Comparison of ENCODE assay signal across 11 mouse cellular contexts in genomic region chr17:27500811-27501210, GRCm38 (mm10). TPM values are rescaled to one million over a fixed set of nuclear protein-coding genes. Genes with fewer than 3 reads are reported as not detected.
DNase-seq lines count a peak whose midpoint lies in the region; ATAC-seq and TF ChIP-seq lines count a peak whose summit lies in the region.
"Had no signal": no experiment of that assay in that cellular context is flagged by ENCODE, and none has a peak within 500 bp of the region (broad histone marks: within the 10 kb centered on the region; RNA-seq: fewer than 3 reads in every experiment).

No protein-coding gene starts in this region.

- H3K27me3 ChIP-seq in forebrain, postnatal 0 days (ENCODE audit: insufficient read depth, low read length): peaks cover 6% of the 10 kb centered on the region; the same call in 1 of the 2 replicates
- no peaks in the 10 kb centered on the region for H3K27me3 ChIP-seq in midbrain, embryonic 16.5 days (ENCODE audit: control insufficient read depth, insufficient read depth, low read depth, low read length)

- ATAC-seq in forebrain, postnatal 0 days: no peak
- ATAC-seq in midbrain, embryonic 16.5 days: peak; percentile 9
- ATAC-seq in activated CD4-positive, CD25-positive, alpha-beta regulatory T cell, adult 4 months: no peak

- no peaks in the 10 kb centered on the region for H3K9me3 ChIP-seq in forebrain, postnatal 0 days (ENCODE audit: low read length)
- no peaks in the 10 kb centered on the region for H3K9me3 ChIP-seq in midbrain, embryonic 16.5 days (replicated peaks; ENCODE audit: control insufficient read depth, low read length, poor library complexity, severe bottlenecking)

- WGBS in forebrain, postnatal 0 days: 36% methylated on average over 4 of the region's 4 CpGs
- WGBS in midbrain, embryonic 16.5 days: 29% methylated on average over 4 of the region's 4 CpGs

- H3K27ac ChIP-seq in forebrain, postnatal 0 days (ENCODE audit: low read depth, low read length): peak overlapping the region; percentile 76; the same call in 1 of the 2 replicates
- H3K27ac ChIP-seq in midbrain, embryonic 16.5 days (ENCODE audit: low read length): peak overlapping the region; percentile 80

- peaks cover 16% of the 10 kb centered on the region; the same call in 1 of the 2 replicates for H3K4me1 ChIP-seq in forebrain, postnatal 0 days (ENCODE audit: insufficient read depth)
- peaks cover 39% of the 10 kb centered on the region for H3K4me1 ChIP-seq in midbrain, embryonic 16.5 days (ENCODE audit: control insufficient read depth, insufficient read depth, low read length)

- no peak overlapping the region for H3K4me3 ChIP-seq in forebrain, postnatal 0 days (ENCODE audit: low read depth, low read length)
- H3K4me3 ChIP-seq in midbrain, embryonic 16.5 days (ENCODE audit: low read depth, low read length): no peak overlapping the region

- TF ChIP-seq CTCF in brain, embryonic 14.5 days (IDR thresholded peaks at IDR 0.05; ENCODE audit: borderline replicate concordance, extremely low read depth, insufficient read depth, insufficient read length): no peak
- TF ChIP-seq CTCF in forebrain, postnatal 0 days (IDR thresholded peaks at IDR 0.05; ENCODE audit: low read depth): no peak

- H3K36me3 ChIP-seq in forebrain, postnatal 0 days (ENCODE audit: insufficient read depth): no peaks in the 10 kb centered on the region
- no peaks in the 10 kb centered on the region for H3K36me3 ChIP-seq in midbrain, embryonic 16.5 days (ENCODE audit: control insufficient read depth, insufficient read depth, low read length)

- H3K4me2 ChIP-seq in forebrain, postnatal 0 days (ENCODE audit: low read depth): no peak overlapping the region
- peak overlapping the region; percentile 26 for H3K4me2 ChIP-seq in midbrain, embryonic 16.5 days (ENCODE audit: low read length)

- no peak for TF ChIP-seq POLR2A in brain, embryonic 14.5 days (IDR thresholded peaks at IDR 0.05; ENCODE audit: borderline replicate concordance, extremely low read depth, insufficient read depth, insufficient read length, poor library complexity, severe bottlenecking)

- no peak overlapping the region for H3K9ac ChIP-seq in forebrain, postnatal 0 days
- peak overlapping the region; percentile 35; the same call in 1 of the 2 replicates for H3K9ac ChIP-seq in midbrain, embryonic 16.5 days (ENCODE audit: low read depth, low read length)

- DNase-seq in embryo, embryonic 10.5 days (ENCODE audit: low spot score): peak; percentile 30
- no peak for DNase-seq in embryo, embryonic 10 days (ENCODE audit: low spot score)
- DNase-seq in brain, embryonic 14.5 days (ENCODE audit: low read depth): peak; percentile 37
- no peak for DNase-seq in forebrain, postnatal 0 days
- no peak for DNase-seq in gastrocnemius, adult 8-10 months (ENCODE audit: low spot score in 2 of 2)
- no peak for DNase-seq in natural killer cell, adult 2 months (ENCODE audit: low spot score in 2 of 2)
- DNase-seq: lung, postnatal 10 days had no signal

RNA-seq across cellular contexts. Expression of gene Grm4, which starts 20.4 kb away (rescaled TPM):
- polyA plus RNA-seq in brain, embryonic 14.5 days (2012; rRNA removed): 16.3 and 28.0 TPM in 2 replicates
- 13.1 and 14.5 TPM in 2 replicates for total RNA-seq in forebrain, postnatal 0 days (2014; rRNA removed)
- 3.2 and 5.5 TPM in 2 replicates for polyA plus RNA-seq in forebrain, postnatal 0 days (2015; fragmentation: Nextera tagmentation; extraction: Ambion mirVana)
- polyA plus RNA-seq in midbrain, embryonic 16.5 days (2015; fragmentation: Nextera tagmentation; extraction: Ambion mirVana): 7.5 and 11.0 TPM in 2 replicates
- under 1 TPM in 1 of 2 experiments, not detected in 1; 0.18 TPM for polyA plus RNA-seq in activated CD4-positive, CD25-positive, alpha-beta regulatory T cell, adult 4 months (2017; shearing (Covaris generic))
- total RNA-seq in gastrocnemius, adult 8-10 months (2022): under 1 TPM in 1 of 4 experiments, not detected in 3; 0.11 TPM
- total RNA-seq: neutrophil, adult 5-6 weeks had no signal
- polyA plus RNA-seq: heart, embryonic 14.5 days had no signal

RNA-seq across cellular contexts. Expression of gene Hmga1, which starts 55.5 kb away (rescaled TPM):
- polyA plus RNA-seq in brain, embryonic 14.5 days (2012; rRNA removed): 120 and 130 TPM in 2 replicates
- 84.7 and 99.1 TPM in 2 replicates for total RNA-seq in forebrain, postnatal 0 days (2014; rRNA removed)
- polyA plus RNA-seq in forebrain, postnatal 0 days (2015; fragmentation: Nextera tagmentation; extraction: Ambion mirVana): 122 and 123 TPM in 2 replicates
- polyA plus RNA-seq in midbrain, embryonic 16.5 days (2015; fragmentation: Nextera tagmentation; extraction: Ambion mirVana): 124 and 134 TPM in 2 replicates
- polyA plus RNA-seq in activated CD4-positive, CD25-positive, alpha-beta regulatory T cell, adult 4 months (2017; shearing (Covaris generic)): 10 to 100 TPM; 48.0 to 73.5 TPM
- total RNA-seq in gastrocnemius, adult 8-10 months (2022): 10 to 100 TPM; 27.6 to 34.9 (median 31.9) TPM

Comparison
In these comparisons a context has a peak if more than half of its experiments do, and no peak if none do; other contexts are left out.
1. DNase-seq: peak in embryo, embryonic 10.5 days (single experiment) and brain, embryonic 14.5 days (single experiment); none in embryo, embryonic 10 days (single experiment), forebrain, postnatal 0 days (single experiment), gastrocnemius, adult 8-10 months (0 of 2) and natural killer cell, adult 2 months (0 of 2).